37 mouse cellular contexts compared by ENCODE assay signal in the genomic region with DNA sequence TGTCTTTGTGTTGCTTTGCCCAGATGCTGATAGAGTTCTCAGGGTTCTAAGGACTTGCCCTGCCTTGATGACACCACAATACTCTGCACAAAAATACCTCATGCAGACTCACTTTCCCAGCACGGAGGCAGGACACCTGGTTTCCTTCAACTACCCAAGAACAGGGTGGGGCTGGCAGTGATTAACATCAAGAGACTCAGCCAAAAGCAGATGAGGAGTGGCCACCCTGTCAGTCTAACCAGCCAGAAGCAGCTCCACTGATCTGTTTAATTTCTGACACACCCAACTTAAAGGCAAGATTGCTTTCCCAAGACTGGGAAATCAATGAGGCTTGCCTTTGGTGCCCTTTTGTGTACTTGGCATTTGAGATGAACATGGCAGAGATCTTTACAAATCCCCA. TPM values are rescaled to one million over a fixed set of nuclear protein-coding genes. Genes with fewer than 3 reads are reported as not detected.
DNase-seq lines count a peak whose midpoint lies in the region; ATAC-seq lines count a peak whose summit lies in the region.
"Had no signal": no experiment of that assay in that cellular context is flagged by ENCODE, and none has a peak within 500 bp of the region (broad histone marks: within the 10 kb centered on the region; RNA-seq: fewer than 3 reads in every experiment).

No protein-coding gene starts in this region.

- ATAC-seq in embryonic facial prominence, embryonic 14.5 days (ENCODE audit: low read depth): no peak
- ATAC-seq in stomach, embryonic 15.5 days (ENCODE audit: insufficient read depth, low FRiP score, low read depth): no peak

- H3K36me3 ChIP-seq in embryonic facial prominence, embryonic 14.5 days (ENCODE audit: control insufficient read depth, insufficient read depth, low read length): no peaks in the 10 kb centered on the region
- no peaks in the 10 kb centered on the region for H3K36me3 ChIP-seq in embryonic facial prominence, embryonic 10.5 days (replicated peaks)
- H3K36me3 ChIP-seq in stomach, embryonic 15.5 days: no peaks in the 10 kb centered on the region
- H3K36me3 ChIP-seq: embryonic facial prominence, embryonic 15.5 days; forebrain, embryonic 12.5 days; heart, embryonic 12.5 days; hindbrain, embryonic 13.5 days; kidney, embryonic 15.5 days; limb, embryonic 13.5 days; midbrain, embryonic 12.5 days; neural tube, embryonic 12.5 days had no signal

- H3K4me1 ChIP-seq in embryonic facial prominence, embryonic 14.5 days (ENCODE audit: control insufficient read depth, insufficient read depth, low read length): peaks cover 2% of the 10 kb centered on the region; the same call in 1 of the 2 replicates
- peaks cover 17% of the 10 kb centered on the region for H3K4me1 ChIP-seq in embryonic facial prominence, embryonic 10.5 days
- H3K4me1 ChIP-seq in stomach, embryonic 15.5 days: peaks cover 11% of the 10 kb centered on the region

- no peaks in the 10 kb centered on the region for H3K27me3 ChIP-seq in embryonic facial prominence, embryonic 14.5 days (replicated peaks; ENCODE audit: control insufficient read depth, insufficient read depth, low read length)
- no peaks in the 10 kb centered on the region for H3K27me3 ChIP-seq in embryonic facial prominence, embryonic 10.5 days (replicated peaks; ENCODE audit: low read depth, poor library complexity, severe bottlenecking)
- no peaks in the 10 kb centered on the region for H3K27me3 ChIP-seq in stomach, embryonic 15.5 days (replicated peaks)
- H3K27me3 ChIP-seq: embryonic facial prominence, embryonic 15.5 days; forebrain, embryonic 12.5 days; heart, embryonic 12.5 days; kidney, embryonic 15.5 days; limb, embryonic 13.5 days; midbrain, embryonic 12.5 days; neural tube, embryonic 12.5 days had no signal

- no peak overlapping the region for H3K4me3 ChIP-seq in embryonic facial prominence, embryonic 14.5 days (ENCODE audit: low read depth, low read length)
- H3K4me3 ChIP-seq in embryonic facial prominence, embryonic 10.5 days: no peak overlapping the region
- H3K4me3 ChIP-seq in stomach, embryonic 15.5 days (replicated peaks): no peak overlapping the region
- H3K4me3 ChIP-seq: embryonic facial prominence, embryonic 15.5 days; forebrain, embryonic 12.5 days; heart, embryonic 12.5 days; hindbrain, embryonic 13.5 days; kidney, embryonic 15.5 days; layer of hippocampus, adult 2 months; limb, embryonic 13.5 days; midbrain, embryonic 12.5 days; myocyte; neural tube, embryonic 12.5 days had no signal

- no peak overlapping the region for H3K9ac ChIP-seq in embryonic facial prominence, embryonic 14.5 days (ENCODE audit: low read depth, low read length)
- H3K9ac ChIP-seq in stomach, embryonic 15.5 days: no peak overlapping the region
- H3K9ac ChIP-seq: embryonic facial prominence, embryonic 15.5 days; forebrain, embryonic 12.5 days; heart, embryonic 12.5 days; hindbrain, embryonic 13.5 days; kidney, embryonic 15.5 days; limb, embryonic 13.5 days; liver, embryonic 14.5 days; lung, embryonic 14.5 days; midbrain, embryonic 12.5 days; neural tube, embryonic 12.5 days had no signal

- H3K9me3 ChIP-seq in embryonic facial prominence, embryonic 14.5 days (ENCODE audit: control insufficient read depth, low read length): no peaks in the 10 kb centered on the region
- no peaks in the 10 kb centered on the region for H3K9me3 ChIP-seq in embryonic facial prominence, embryonic 10.5 days
- no peaks in the 10 kb centered on the region for H3K9me3 ChIP-seq in stomach, embryonic 15.5 days
- H3K9me3 ChIP-seq: embryonic facial prominence, embryonic 15.5 days; forebrain, embryonic 12.5 days; heart, embryonic 12.5 days; hindbrain, embryonic 13.5 days; kidney, embryonic 15.5 days; limb, embryonic 13.5 days; midbrain, embryonic 12.5 days; neural tube, embryonic 12.5 days had no signal

- no peak overlapping the region for H3K4me2 ChIP-seq in embryonic facial prominence, embryonic 14.5 days (ENCODE audit: low read depth, low read length)
- no peak overlapping the region for H3K4me2 ChIP-seq in stomach, embryonic 15.5 days
- H3K4me2 ChIP-seq: embryonic facial prominence, embryonic 15.5 days; forebrain, embryonic 12.5 days; heart, embryonic 12.5 days; hindbrain, embryonic 13.5 days; kidney, embryonic 15.5 days; limb, embryonic 13.5 days; lung, embryonic 14.5 days; midbrain, embryonic 12.5 days; neural tube, embryonic 12.5 days had no signal

- H3K27ac ChIP-seq in embryonic facial prominence, embryonic 14.5 days (replicated peaks; ENCODE audit: low read depth, low read length): no peak overlapping the region
- no peak overlapping the region for H3K27ac ChIP-seq in embryonic facial prominence, embryonic 10.5 days (replicated peaks)
- peak overlapping the region; percentile 70 for H3K27ac ChIP-seq in stomach, embryonic 15.5 days
- H3K27ac ChIP-seq: embryonic facial prominence, embryonic 15.5 days; forebrain, embryonic 12.5 days; hindbrain, embryonic 13.5 days; kidney, embryonic 15.5 days; layer of hippocampus, adult 2 months; limb, embryonic 13.5 days; liver, embryonic 14.5 days; midbrain, embryonic 12.5 days; neural tube, embryonic 12.5 days had no signal

- 36% methylated on average over 1 of the region's 1 CpGs for WGBS in embryonic facial prominence, embryonic 14.5 days
- 74% methylated on average over 1 of the region's 1 CpGs for WGBS in embryonic facial prominence, embryonic 10.5 days
- 30% methylated on average over 1 of the region's 1 CpGs for WGBS in stomach, embryonic 15.5 days

- peak; percentile 19 for DNase-seq in embryonic facial prominence, embryonic 14.5 days (ENCODE audit: low spot score)
- no peak for DNase-seq in embryonic facial prominence, embryonic 10.5 days (ENCODE audit: low spot score)
- DNase-seq in ES-CJ7 (ENCODE audit: low read depth, low spot score) (peak; percentile 20), ZHBTc4 (ENCODE audit: low read depth, low spot score) (peak; percentile 59)
- DNase-seq in urinary bladder, adult 2 months (ENCODE audit: low spot score): no peak
- DNase-seq in layer of hippocampus, adult 8-10 months (ENCODE audit: low spot score in 2 of 2): no peak
- DNase-seq in thymus, postnatal 10 days (ENCODE audit: low spot score in 2 of 2): no peak
- DNase-seq: adrenal gland, adult 8-10 months; cerebellum, adult 8-10 months; cerebellum, postnatal 36 days; gastrocnemius, postnatal 14 days; heart, adult 18-20 months; heart, postnatal 4 days; kidney, adult 18-20 months; kidney, postnatal 25 days; lung, embryonic 14.5 days; lung, postnatal 14 days; right cerebral cortex, adult 18-20 months; right cerebral cortex, postnatal 4 days; thymus, postnatal 25 days had no signal

RNA-seq across cellular contexts. Expression of a gene that starts 6.9 kb away (rescaled TPM):
- 2.4 and 3.7 TPM in 2 replicates for polyA plus RNA-seq in embryonic facial prominence, embryonic 14.5 days (2014; fragmentation: Nextera tagmentation; extraction: Ambion mirVana)
- 0.44 and 0.65 TPM in 2 replicates for polyA plus RNA-seq in embryonic facial prominence, embryonic 10.5 days (2016; fragmentation: Nextera tagmentation; extraction: Ambion mirVana)
- 69.8 and 72.8 TPM in 2 replicates for polyA plus RNA-seq in stomach, embryonic 15.5 days (2015; fragmentation: Nextera tagmentation; extraction: Ambion mirVana)
- 0.35 and 0.51 TPM in 2 replicates for polyA plus RNA-seq in urinary bladder, adult 2 months (2012; rRNA removed)
- total RNA-seq in layer of hippocampus, adult 8-10 months (2022): not detected
- total RNA-seq: adrenal gland, adult 8-10 months; gastrocnemius, postnatal 14 days; heart, adult 18-20 months; heart, postnatal 4 days; layer of hippocampus, adult 2 months; layer of hippocampus, postnatal 25 days; left cerebral cortex, adult 8-10 months; left cerebral cortex, postnatal 36 days; midbrain, postnatal 0 days had no signal
- polyA plus RNA-seq: forebrain, embryonic 12.5 days; heart, postnatal 0 days; limb, embryonic 13.5 days had no signal

Comparison
In these comparisons a context has a peak if more than half of its experiments do, and no peak if none do; other contexts are left out.
1. DNase-seq: peak in embryonic facial prominence, embryonic 14.5 days (single experiment), ES-CJ7 (single experiment) and ZHBTc4 (single experiment); none in embryonic facial prominence, embryonic 10.5 days (single experiment), urinary bladder, adult 2 months (single experiment), layer of hippocampus, adult 8-10 months (0 of 2) and thymus, postnatal 10 days (0 of 2).
2. RNA of a gene that starts 6.9 kb away (polyA plus RNA-seq): 69.8 to 72.8 TPM in stomach, embryonic 15.5 days; 2.4 to 3.7 TPM in embryonic facial prominence, embryonic 14.5 days, 0.44 to 0.65 TPM in embryonic facial prominence, embryonic 10.5 days and 0.35 to 0.51 TPM in urinary bladder, adult 2 months; every median in the first group is over 10 times any median in the second.